Mouse (Mus musculus): ENCODE measurements around the gene Rasgrf1.

- TF ChIP-seq KAT2A (conservative IDR thresholded peaks at IDR 0.05; ENCODE audit: low read depth, low read length) (no peak), ZNF384 (IDR thresholded peaks at IDR 0.05; ENCODE audit: low read depth, low read length) (no peak), MYC (IDR thresholded peaks at IDR 0.05; ENCODE audit: low read depth, low read length) (no peak), CTCF (IDR thresholded peaks at IDR 0.05 in 2 of 3, conservative IDR thresholded peaks at IDR 0.05 in 1 of 3; ENCODE audit: control insufficient read depth in 1 of 3, insufficient read depth in 1 of 3, low read depth in 2 of 3, low read length in 3 of 3, poor library complexity in 1 of 3, severe bottlenecking in 1 of 3) (no peak)
Measured at GRCm38 (mm10) chr9:89922666-89923065, 13.0 kb downstream of the Rasgrf1 start.
